13 mouse cellular contexts compared by ENCODE assay signal in genomic region chr15:25876601-25877161, GRCm38 (mm10). TPM values are rescaled to one million over a fixed set of nuclear protein-coding genes. Genes with fewer than 3 reads are reported as not detected.
DNase-seq lines count a peak whose midpoint lies in the region; ATAC-seq and TF ChIP-seq lines count a peak whose summit lies in the region.
"Had no signal": no experiment of that assay in that cellular context is flagged by ENCODE, and none has a peak within 500 bp of the region (broad histone marks: within the 10 kb centered on the region; RNA-seq: fewer than 3 reads in every experiment).

No protein-coding gene starts in this region.

- H3K4me1 ChIP-seq in forebrain, embryonic 10.5 days = peaks cover 26% of the 10 kb centered on the region
- H3K4me1 ChIP-seq in forebrain, embryonic 12.5 days = peaks cover 7% of the 10 kb centered on the region
- H3K4me1 ChIP-seq in lung, embryonic 14.5 days (ENCODE audit: insufficient read depth) = peaks cover 3% of the 10 kb centered on the region; the same call in 1 of the 2 replicates
- H3K4me1 ChIP-seq in stomach, embryonic 14.5 days (ENCODE audit: control insufficient read depth, insufficient read depth, low read length) = no peaks in the 10 kb centered on the region

- H3K36me3 ChIP-seq in forebrain, embryonic 10.5 days (replicated peaks) = no peaks in the 10 kb centered on the region
- H3K36me3 ChIP-seq in forebrain, embryonic 12.5 days (replicated peaks) = no peaks in the 10 kb centered on the region
- H3K36me3 ChIP-seq in lung, embryonic 14.5 days (ENCODE audit: insufficient read depth) = no peaks in the 10 kb centered on the region
- H3K36me3 ChIP-seq in stomach, embryonic 14.5 days (ENCODE audit: control insufficient read depth, insufficient read depth, low read length) = no peaks in the 10 kb centered on the region
- H3K36me3 ChIP-seq: embryonic facial prominence, embryonic 12.5 days; heart, embryonic 13.5 days had no signal

- no peaks in the 10 kb centered on the region for H3K9me3 ChIP-seq in forebrain, embryonic 10.5 days
- no peaks in the 10 kb centered on the region for H3K9me3 ChIP-seq in forebrain, embryonic 12.5 days
- H3K9me3 ChIP-seq in lung, embryonic 14.5 days (ENCODE audit: low read depth, low read length) = no peaks in the 10 kb centered on the region
- H3K9me3 ChIP-seq in stomach, embryonic 14.5 days (ENCODE audit: control insufficient read depth, low read depth, low read length) = no peaks in the 10 kb centered on the region
- H3K9me3 ChIP-seq: embryonic facial prominence, embryonic 12.5 days; heart, embryonic 13.5 days had no signal

- H3K4me2 ChIP-seq in forebrain, embryonic 12.5 days = no peak overlapping the region
- H3K4me2 ChIP-seq in lung, embryonic 14.5 days = no peak overlapping the region
- H3K4me2 ChIP-seq in stomach, embryonic 14.5 days (replicated peaks; ENCODE audit: low read depth, low read length) = no peak overlapping the region
- H3K4me2 ChIP-seq: embryonic facial prominence, embryonic 12.5 days; heart, embryonic 13.5 days had no signal

- H3K27me3 ChIP-seq in forebrain, embryonic 10.5 days (ENCODE audit: poor library complexity, severe bottlenecking) = no peaks in the 10 kb centered on the region
- H3K27me3 ChIP-seq in forebrain, embryonic 12.5 days = no peaks in the 10 kb centered on the region
- no peaks in the 10 kb centered on the region for H3K27me3 ChIP-seq in lung, embryonic 14.5 days (ENCODE audit: insufficient read depth, low read length)
- H3K27me3 ChIP-seq in stomach, embryonic 14.5 days (ENCODE audit: control insufficient read depth, insufficient read depth, low read length) = no peaks in the 10 kb centered on the region
- H3K27me3 ChIP-seq: embryonic facial prominence, embryonic 12.5 days; heart, embryonic 13.5 days had no signal

- no peak overlapping the region for H3K9ac ChIP-seq in forebrain, embryonic 12.5 days
- H3K9ac ChIP-seq in lung, embryonic 14.5 days = no peak overlapping the region
- H3K9ac ChIP-seq in stomach, embryonic 14.5 days (replicated peaks; ENCODE audit: low read depth, low read length) = no peak overlapping the region
- H3K9ac ChIP-seq: embryonic facial prominence, embryonic 12.5 days; heart, embryonic 13.5 days had no signal

- no peak for DNase-seq in forebrain, embryonic 10.5 days (ENCODE audit: extremely low spot score, low spot score)
- peak; percentile 26 for DNase-seq in lung, embryonic 14.5 days
- no peak for DNase-seq in lung, postnatal 14 days
- peak; percentile 84 for DNase-seq in kidney, postnatal 14 days
- DNase-seq in left cerebral cortex, adult 2 months (ENCODE audit: extremely low spot score in 1 of 2, low spot score in 2 of 2) = no peak
- no peak for DNase-seq in B cell, adult 2 months
- DNase-seq: cerebellum, adult 9-10 months; spleen, adult 18-20 months; thymus, adult 2 months had no signal

- intact Hi-C loops in left cerebral cortex, adult 2 months (cut with DNase I) = no loop called here

- H3K4me3 ChIP-seq in forebrain, embryonic 10.5 days = no peak overlapping the region
- no peak overlapping the region for H3K4me3 ChIP-seq in forebrain, embryonic 12.5 days (replicated peaks)
- H3K4me3 ChIP-seq in lung, embryonic 14.5 days (ENCODE audit: low read depth, low read length) = no peak overlapping the region
- no peak overlapping the region for H3K4me3 ChIP-seq in stomach, embryonic 14.5 days (ENCODE audit: low read depth, low read length)
- H3K4me3 ChIP-seq in left cerebral cortex, adult 2 months = no peak overlapping the region
- H3K4me3 ChIP-seq: embryonic facial prominence, embryonic 12.5 days; heart, embryonic 13.5 days had no signal

- H3K27ac ChIP-seq in forebrain, embryonic 10.5 days = 0 out of 2 replicates have a peak overlapping the region, but pooled peaks have one; percentile 35
- H3K27ac ChIP-seq in forebrain, embryonic 12.5 days = no peak overlapping the region
- H3K27ac ChIP-seq in lung, embryonic 14.5 days (ENCODE audit: low read depth) = no peak overlapping the region
- no peak overlapping the region for H3K27ac ChIP-seq in stomach, embryonic 14.5 days (ENCODE audit: low read length)
- H3K27ac ChIP-seq in left cerebral cortex, adult 2 months = no peak overlapping the region
- H3K27ac ChIP-seq: embryonic facial prominence, embryonic 12.5 days; heart, embryonic 13.5 days had no signal

- no peak for ATAC-seq in forebrain, embryonic 12.5 days (ENCODE audit: low FRiP score)
- ATAC-seq in lung, embryonic 14.5 days (ENCODE audit: insufficient read depth) = peak; percentile 39
- peak; percentile 40 for ATAC-seq in stomach, embryonic 14.5 days (ENCODE audit: insufficient number of reproducible peaks, insufficient read depth, low FRiP score, low read depth)

- TF ChIP-seq CTCF in lung, embryonic 14.5 days (IDR thresholded peaks at IDR 0.05; ENCODE audit: low read depth) = no peak
- TF ChIP-seq CTCF in left cerebral cortex, adult 2 months (IDR thresholded peaks at IDR 0.05) = no peak

- 60% methylated on average over 15 of the region's 15 CpGs for WGBS in forebrain, embryonic 10.5 days
- WGBS in forebrain, embryonic 12.5 days = 62% methylated on average over 15 of the region's 15 CpGs
- WGBS in lung, embryonic 14.5 days = 36% methylated on average over 15 of the region's 15 CpGs
- WGBS in stomach, embryonic 14.5 days = 45% methylated on average over 15 of the region's 15 CpGs

RNA-seq across cellular contexts. Expression of gene Retreg1, which starts 33.7 kb away (rescaled TPM):
- 1.6 and 1.8 TPM in 2 replicates for polyA plus RNA-seq in forebrain, embryonic 10.5 days (2016; fragmentation: Nextera tagmentation; extraction: Ambion mirVana)
- polyA plus RNA-seq in forebrain, embryonic 12.5 days (2016; fragmentation: Nextera tagmentation; extraction: Ambion mirVana) = 2.8 and 3.7 TPM in 2 replicates
- polyA plus RNA-seq in lung, embryonic 14.5 days (2014; fragmentation: Nextera tagmentation; extraction: Ambion mirVana) = 5.0 and 6.0 TPM in 2 replicates
- 15.6 and 16.9 TPM in 2 replicates for polyA plus RNA-seq in stomach, embryonic 14.5 days (2014; fragmentation: Nextera tagmentation; extraction: Ambion mirVana)
- 10 to 100 TPM; 32.8 to 32.9 TPM for total RNA-seq in left cerebral cortex, adult 2 months (2021)

Comparison
In these comparisons a context has a peak if more than half of its experiments do, and no peak if none do; other contexts are left out.
1. DNase-seq: peak in lung, embryonic 14.5 days (single experiment) and kidney, postnatal 14 days (single experiment); none in forebrain, embryonic 10.5 days (single experiment), lung, postnatal 14 days (single experiment), left cerebral cortex, adult 2 months (0 of 2) and B cell, adult 2 months (0 of 2).